Mouse (Mus musculus) embryonic facial prominence, embryonic 15.5 days (tissue): ENCODE measurements around the gene Pdia3. TPM values are rescaled to one million over a fixed set of nuclear protein-coding genes. Genes with fewer than 3 reads are reported as not detected.

ENCODE experiments used
- ATAC-seq: fragments of 200-750 bp; cut with Nextera tagmentation; 2 replicates; pipeline ENCODE4 v1.8.0; 2017; ENCODE audit warnings: low read depth, moderate TSS enrichment; ENCODE audit not compliant: insufficient number of reproducible peaks, low FRiP score, low TSS enrichment
- H3K27ac ChIP-seq: fragments of 300-500 bp; sonication (generic); replicated peaks from 2 replicates; pipeline ENCODE4 v1.5.1; 2015; ENCODE audit warnings: mild to moderate bottlenecking, inconsistent platforms
- H3K27me3 ChIP-seq: fragments of 300-500 bp; sonication (generic); 2 replicates; pipeline ENCODE4 v1.6.1; 2015; ENCODE audit warnings: inconsistent platforms
- H3K36me3 ChIP-seq: fragments of 300-500 bp; sonication (generic); 2 replicates; pipeline ENCODE4 v1.6.1; 2015; ENCODE audit warnings: mild to moderate bottlenecking, inconsistent platforms
- H3K4me1 ChIP-seq: fragments of 300-500 bp; sonication (generic); 2 replicates; pipeline ENCODE4 v1.6.1; 2015; ENCODE audit warnings: inconsistent platforms
- H3K4me2 ChIP-seq: fragments of 300-500 bp; sonication (generic); replicated peaks from 2 replicates; pipeline ENCODE4 v1.6.1; 2015; ENCODE audit warnings: mild to moderate bottlenecking, inconsistent platforms
- H3K4me3 ChIP-seq: fragments of 300-500 bp; sonication (generic); replicated peaks from 2 replicates; pipeline ENCODE4 v1.5.1; 2015; ENCODE audit warnings: mild to moderate bottlenecking, inconsistent platforms
- H3K9ac ChIP-seq: fragments of 300-500 bp; sonication (generic); 2 replicates; pipeline ENCODE4 v1.6.1; 2015; ENCODE audit warnings: inconsistent platforms
- H3K9me3 ChIP-seq: fragments of 300-500 bp; sonication (generic); replicated peaks from 2 replicates; pipeline ENCODE4 v1.6.1; 2016; ENCODE audit warnings: inconsistent platforms
- WGBS: fragments of 180-500 bp; shearing (Covaris S2); methylation state at CpG from one replicate; pipeline ENCODE4 v1.1.7; 2015; 5-methylcytosine and 5-hydroxymethylcytosine counted together
- polyA plus RNA-seq: library from polyadenylated mRNA; unstranded; fragments of >200 nt; fragmentation: Nextera tagmentation; extraction: Ambion mirVana; gene quantifications from 2 replicates; pipeline ENCODE4 v1.2.1, GENCODE M21; 2015

Pdia3 gene
- polyA plus RNA-seq, 1 experiment from 2014 or later = 770 TPM

DNA sequence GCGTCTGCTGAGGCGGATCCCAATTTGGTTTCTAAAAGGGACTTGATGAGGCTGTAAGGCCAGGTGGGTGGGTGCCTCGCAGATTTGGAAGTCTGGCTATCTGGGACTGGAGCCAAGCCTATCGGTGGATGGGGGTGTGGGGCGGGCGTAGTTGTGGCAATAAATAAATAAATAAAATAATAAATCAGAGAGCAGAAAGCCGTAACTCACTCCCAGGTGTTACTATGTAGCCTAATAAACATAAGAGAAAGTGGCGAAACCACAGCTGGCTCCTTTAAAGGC is 29.4 kb downstream of the Pdia3 start:
- Histone ChIP-seq H3K27me3 (peaks cover 3% of the 10 kb centered on the region; the same call in 1 of the 2 replicates), H3K4me3 (peak overlapping the region; percentile 50), H3K36me3 (peaks cover 17% of the 10 kb centered on the region), H3K4me1 (peaks cover 20% of the 10 kb centered on the region), H3K27ac (peak overlapping the region; percentile 28; the same call in 1 of the 2 replicates), H3K9ac (no peak overlapping the region; the same call in 1 of the 2 replicates), H3K4me2 (peak overlapping the region; percentile 95), H3K9me3 (no peaks in the 10 kb centered on the region)
- ATAC-seq = no peak
- 16% methylated on average over 8 of the region's 8 CpGs for WGBS

DNA sequence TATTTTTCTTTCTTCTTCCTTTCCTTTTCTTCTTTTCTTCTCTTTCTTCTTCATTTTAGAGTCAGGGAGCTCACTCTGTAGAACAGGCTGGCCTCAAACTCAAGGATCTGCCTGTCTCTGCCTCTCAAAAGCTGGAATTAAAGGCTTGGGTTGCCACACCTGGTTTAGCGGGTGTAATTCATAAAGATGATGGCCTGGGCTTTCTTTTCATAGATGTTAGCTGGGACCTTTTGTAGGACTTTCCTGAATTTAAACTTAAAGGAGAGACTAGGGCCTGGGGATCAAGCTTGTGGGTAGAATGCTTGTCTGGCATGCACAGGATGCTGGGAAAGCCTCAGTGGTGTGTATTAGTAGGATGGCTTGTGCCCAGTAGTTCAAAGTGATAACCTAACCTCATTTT is 30.6 kb downstream of the Pdia3 start, which contains the start of gene Ell3:
Gene Ell3 (minus strand): TSS at position 101 of the 400 bp plus-strand sequence.
- Histone ChIP-seq H3K36me3 (peaks cover 6% of the 10 kb centered on the region), H3K4me3 (peak within 1 kb of the TSS; percentile 50; the same call in 1 of the 2 replicates), H3K9me3 (no peaks in the 10 kb centered on the region), H3K4me1 (peaks cover 21% of the 10 kb centered on the region), H3K27me3 (peaks cover 3% of the 10 kb centered on the region; the same call in 1 of the 2 replicates), H3K27ac (peak within 1 kb of the TSS; percentile 28; the same call in 1 of the 2 replicates), H3K4me2 (peak within 1 kb of the TSS; percentile 95), H3K9ac (no peak within 1 kb of the TSS)
- ATAC-seq = no peak
- WGBS = 83% methylated on average over 1 of the region's 1 CpGs

DNA sequence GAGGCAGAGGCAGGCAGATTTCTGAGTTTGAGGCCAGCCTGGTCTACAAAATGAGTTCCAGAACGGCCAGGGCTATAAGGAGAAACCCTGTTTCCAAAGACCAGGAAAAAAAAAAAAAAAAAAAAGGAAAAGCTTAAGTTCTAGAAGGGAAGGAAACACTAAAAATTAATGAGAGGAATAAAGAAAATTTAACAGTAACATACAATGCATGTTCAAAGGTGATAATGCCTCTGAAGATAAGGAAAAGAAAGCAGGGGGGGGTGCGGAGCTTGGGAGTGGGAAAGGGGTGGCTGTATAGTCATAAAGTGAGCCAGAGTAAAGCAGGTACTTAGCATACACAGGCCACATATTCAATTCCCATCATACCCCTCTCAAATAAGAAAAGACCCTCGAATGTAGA is 31.5 kb downstream of the Pdia3 start:
- H3K9me3 ChIP-seq = no peaks in the 10 kb centered on the region
- H3K9ac ChIP-seq = no peak overlapping the region
- no peak overlapping the region for H3K27ac ChIP-seq
- ATAC-seq = no peak
- no peak overlapping the region for H3K4me2 ChIP-seq
- H3K4me1 ChIP-seq = peaks cover 23% of the 10 kb centered on the region
- no peak overlapping the region for H3K4me3 ChIP-seq
- no peaks in the 10 kb centered on the region for H3K36me3 ChIP-seq
- 85% methylated on average over 3 of the region's 3 CpGs for WGBS
- peaks cover 3% of the 10 kb centered on the region; the same call in 1 of the 2 replicates for H3K27me3 ChIP-seq

DNA sequence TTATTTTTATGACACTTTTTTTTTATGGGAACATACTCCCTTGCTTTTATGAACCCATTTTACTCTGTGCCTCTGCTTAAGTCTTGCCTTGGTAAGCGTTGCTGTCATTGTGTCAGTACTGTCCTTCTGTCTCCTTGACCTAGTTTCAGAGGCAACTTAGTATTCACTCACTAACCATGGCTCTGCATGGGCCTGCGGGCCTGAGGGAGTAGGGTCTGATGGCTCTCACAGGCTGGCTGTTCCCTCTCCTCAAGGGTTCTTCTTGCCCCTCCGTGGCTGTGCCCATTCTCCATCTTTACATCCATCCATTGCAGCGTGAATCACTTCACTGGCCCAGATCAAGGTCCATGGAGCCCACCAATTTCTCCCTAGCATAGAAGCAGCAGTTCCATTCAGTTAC is 32.9 kb downstream of the Pdia3 start:
- Histone ChIP-seq H3K4me3 (no peak overlapping the region), H3K4me2 (no peak overlapping the region), H3K27ac (no peak overlapping the region), H3K27me3 (peaks cover 3% of the 10 kb centered on the region; the same call in 1 of the 2 replicates), H3K9ac (no peak overlapping the region), H3K36me3 (peaks cover 7% of the 10 kb centered on the region; the same call in 1 of the 2 replicates), H3K9me3 (no peaks in the 10 kb centered on the region), H3K4me1 (peaks cover 35% of the 10 kb centered on the region)
- WGBS = 83% methylated on average over 4 of the region's 4 CpGs
- no peak for ATAC-seq

DNA sequence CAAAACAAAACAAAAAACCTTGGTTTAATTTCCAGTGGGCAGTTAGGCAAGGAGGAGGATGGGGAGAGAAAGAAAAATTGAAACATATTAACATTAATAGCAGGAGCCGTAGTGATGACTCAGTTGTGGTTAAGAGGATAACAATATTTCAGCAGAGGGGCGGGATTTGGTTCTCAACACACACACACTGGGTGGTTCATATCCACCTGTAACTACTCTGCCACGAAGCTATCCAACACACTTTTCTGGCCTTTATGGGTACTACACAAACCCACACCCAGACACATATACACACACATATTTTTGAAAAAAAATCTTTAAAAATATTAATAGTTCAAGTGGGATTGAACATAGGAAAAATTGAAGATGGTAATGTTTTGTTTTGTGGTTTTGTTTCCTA is 33.4 kb downstream of the Pdia3 start:
- H3K4me2 ChIP-seq = no peak overlapping the region
- peaks cover 3% of the 10 kb centered on the region; the same call in 1 of the 2 replicates for H3K27me3 ChIP-seq
- H3K4me3 ChIP-seq = no peak overlapping the region
- no peak overlapping the region for H3K27ac ChIP-seq
- H3K9ac ChIP-seq = no peak overlapping the region
- ATAC-seq = no peak
- 76% methylated on average over 3 of the region's 3 CpGs for WGBS
- peaks cover 31% of the 10 kb centered on the region for H3K4me1 ChIP-seq
- peaks cover 8% of the 10 kb centered on the region; the same call in 1 of the 2 replicates for H3K36me3 ChIP-seq
- H3K9me3 ChIP-seq = no peaks in the 10 kb centered on the region

DNA sequence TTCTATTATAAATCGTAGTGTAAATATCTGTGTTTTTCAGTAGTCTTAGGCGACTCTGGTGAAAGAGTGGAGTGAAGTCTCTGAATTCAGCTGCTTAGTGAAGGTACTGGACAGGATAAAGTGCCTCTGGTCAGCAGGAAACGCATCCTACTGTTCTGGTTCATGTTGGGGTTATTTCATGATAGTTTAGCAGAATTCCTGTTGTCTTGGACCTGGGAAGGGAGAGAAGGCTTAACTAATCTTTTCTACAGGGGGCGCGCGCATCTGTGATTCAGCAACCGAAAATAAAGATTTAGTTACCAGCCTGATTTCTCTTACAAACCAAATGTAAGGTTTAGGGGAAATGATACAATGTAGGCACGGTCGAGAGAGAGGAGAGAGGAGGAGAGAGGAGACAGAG is 34.6 kb downstream of the Pdia3 start:
- Histone ChIP-seq H3K27me3 (no peaks in the 10 kb centered on the region), H3K36me3 (peaks cover 19% of the 10 kb centered on the region), H3K4me3 (peak overlapping the region; percentile 99), H3K27ac (peak overlapping the region; percentile 98), H3K4me2 (peak overlapping the region; percentile 82), H3K9ac (peak overlapping the region; percentile 47), H3K4me1 (peaks cover 30% of the 10 kb centered on the region), H3K9me3 (no peaks in the 10 kb centered on the region)
- 13% methylated on average over 9 of the region's 9 CpGs for WGBS
- no peak for ATAC-seq

DNA sequence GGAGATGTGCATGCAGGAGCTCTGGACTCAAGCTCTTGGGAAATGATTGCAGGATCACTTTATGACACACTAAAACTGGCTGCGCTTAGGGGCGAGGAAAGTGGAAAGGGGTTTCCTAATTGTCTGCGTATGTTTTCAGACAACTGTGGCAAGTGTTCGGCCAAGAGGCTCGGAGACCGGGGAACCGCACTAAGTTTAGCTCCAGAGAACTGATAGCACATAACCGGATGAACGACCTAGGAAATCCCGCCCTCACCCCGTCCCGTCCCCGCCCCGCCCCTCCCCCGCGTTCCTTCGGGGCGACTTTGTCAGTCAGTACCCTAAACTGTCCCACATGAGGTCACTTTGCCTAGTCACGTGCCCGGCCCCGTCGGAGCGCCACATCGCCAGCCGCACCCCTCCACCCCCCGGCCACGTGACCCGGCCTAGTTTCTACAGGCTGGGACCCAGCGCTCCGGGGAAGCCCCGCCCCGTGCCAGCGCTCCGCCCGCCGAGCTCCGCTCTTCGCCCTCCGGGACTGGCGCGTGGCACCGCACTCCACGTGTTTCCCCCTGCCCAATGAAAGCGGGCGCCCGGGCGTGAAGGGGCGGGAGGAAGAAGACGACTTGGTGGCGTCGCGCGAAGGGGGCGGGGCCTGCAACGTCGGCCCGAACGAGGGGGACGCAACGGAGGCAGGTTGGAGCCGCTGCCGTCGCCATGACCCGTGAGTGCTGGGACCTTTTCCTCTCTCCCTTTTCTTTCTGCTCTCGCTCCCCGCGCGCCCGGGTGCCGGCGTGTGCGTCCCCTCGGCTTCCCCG is 35.4 kb downstream of the Pdia3 start, which contains the start of gene Serf2:
Gene Serf2 (plus strand): TSS at position 457 of the 797 bp plus-strand sequence.
- H3K27me3 ChIP-seq = no peaks in the 10 kb centered on the region
- no peaks in the 10 kb centered on the region for H3K9me3 ChIP-seq
- H3K9ac ChIP-seq = peak within 1 kb of the TSS; percentile 99
- peak within 1 kb of the TSS; percentile 98 for H3K27ac ChIP-seq
- peak within 1 kb of the TSS; percentile 99 for H3K4me3 ChIP-seq
- peaks cover 26% of the 10 kb centered on the region for H3K36me3 ChIP-seq
- peak; percentile 99 for ATAC-seq
- peak within 1 kb of the TSS; percentile 82 for H3K4me2 ChIP-seq
- WGBS = under 1% methylated on average over 64 of the region's 74 CpGs
- peaks cover 32% of the 10 kb centered on the region for H3K4me1 ChIP-seq

DNA sequence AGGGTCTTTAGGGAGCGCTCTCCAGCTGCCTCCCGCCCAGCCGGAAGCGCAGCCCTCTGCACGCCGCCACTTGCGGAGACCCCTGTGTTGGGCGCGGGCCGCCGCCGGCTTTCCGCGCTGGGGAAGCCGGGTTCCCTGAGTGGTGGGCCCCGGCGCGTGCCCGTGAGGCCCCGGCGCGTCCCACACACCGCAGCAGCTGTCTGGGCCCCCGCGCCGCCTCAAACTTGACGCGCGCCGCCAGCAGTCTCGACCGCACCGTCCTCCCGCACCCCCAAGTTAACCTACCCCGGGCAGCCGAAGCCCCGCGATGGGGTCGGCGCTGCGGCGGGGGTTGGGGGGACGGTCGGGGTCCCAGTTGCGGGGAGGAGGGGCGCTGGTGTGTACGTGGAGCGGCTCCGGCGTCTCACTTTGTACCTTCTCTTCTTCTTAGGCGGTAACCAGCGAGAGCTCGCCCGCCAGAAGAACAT is 36.0 kb downstream of the Pdia3 start:
- peaks cover 29% of the 10 kb centered on the region for H3K36me3 ChIP-seq
- peak overlapping the region; percentile 99 for H3K4me3 ChIP-seq
- H3K27me3 ChIP-seq = no peaks in the 10 kb centered on the region
- H3K4me2 ChIP-seq = peak overlapping the region; percentile 82
- peak overlapping the region; percentile 99 for H3K9ac ChIP-seq
- peak overlapping the region; percentile 98 for H3K27ac ChIP-seq
- no peaks in the 10 kb centered on the region for H3K9me3 ChIP-seq
- WGBS = under 1% methylated on average over 51 of the region's 54 CpGs
- peak; percentile 48 for ATAC-seq
- H3K4me1 ChIP-seq = peaks cover 33% of the 10 kb centered on the region

DNA sequence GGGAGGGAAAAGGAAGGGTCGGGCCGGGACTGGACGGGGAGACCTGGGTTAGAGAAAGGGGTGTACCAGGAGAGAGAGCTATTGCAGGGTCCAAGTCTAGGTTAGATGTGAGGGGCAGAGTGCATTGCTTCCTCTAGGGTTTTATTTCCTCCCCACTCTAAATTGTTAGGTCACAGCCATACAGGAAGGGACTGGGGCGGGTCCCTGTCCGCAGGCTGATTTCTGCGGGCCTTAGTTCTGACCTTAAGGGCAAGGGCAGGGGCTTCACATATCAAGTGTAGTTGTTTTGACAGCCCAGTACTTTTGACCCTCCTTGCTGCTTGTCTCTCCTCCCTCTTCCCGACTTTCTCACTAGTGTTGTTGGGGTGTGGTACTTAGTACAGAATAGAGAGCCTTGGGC is 36.5 kb downstream of the Pdia3 start:
- H3K9ac ChIP-seq = peak overlapping the region; percentile 99
- H3K4me2 ChIP-seq = peak overlapping the region; percentile 82
- 1% methylated on average over 7 of the region's 7 CpGs for WGBS
- ATAC-seq = no peak
- H3K9me3 ChIP-seq = no peaks in the 10 kb centered on the region
- H3K36me3 ChIP-seq = peaks cover 29% of the 10 kb centered on the region
- peaks cover 33% of the 10 kb centered on the region for H3K4me1 ChIP-seq
- peak overlapping the region; percentile 99 for H3K4me3 ChIP-seq
- peak overlapping the region; percentile 98 for H3K27ac ChIP-seq
- H3K27me3 ChIP-seq = no peaks in the 10 kb centered on the region

DNA sequence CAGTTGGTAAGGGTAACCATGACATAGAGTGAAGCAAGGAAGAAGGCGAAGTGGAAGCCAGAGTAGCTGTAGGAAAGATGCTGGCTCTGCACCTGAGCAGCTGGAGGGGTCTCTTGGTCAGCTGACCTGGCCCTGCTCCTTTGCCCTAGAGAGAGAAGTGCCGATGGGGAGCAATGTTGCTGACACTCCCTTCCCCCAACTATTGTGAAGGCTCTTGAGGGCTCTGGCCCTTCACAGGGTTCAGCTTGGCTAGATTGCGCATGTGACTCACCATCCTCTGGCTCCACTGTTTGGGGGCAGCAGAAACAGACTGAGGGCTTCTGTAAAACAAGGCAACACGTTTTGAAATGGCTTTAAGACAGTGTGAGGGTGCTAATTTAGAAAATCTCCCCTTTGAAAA is 38.8 kb downstream of the Pdia3 start:
- Histone ChIP-seq H3K9ac (no peak overlapping the region), H3K36me3 (peaks cover 29% of the 10 kb centered on the region), H3K27me3 (no peaks in the 10 kb centered on the region), H3K4me3 (no peak overlapping the region), H3K4me1 (peaks cover 39% of the 10 kb centered on the region), H3K9me3 (no peaks in the 10 kb centered on the region), H3K27ac (no peak overlapping the region), H3K4me2 (no peak overlapping the region)
- 73% methylated on average over 4 of the region's 4 CpGs for WGBS
- ATAC-seq = no peak

DNA sequence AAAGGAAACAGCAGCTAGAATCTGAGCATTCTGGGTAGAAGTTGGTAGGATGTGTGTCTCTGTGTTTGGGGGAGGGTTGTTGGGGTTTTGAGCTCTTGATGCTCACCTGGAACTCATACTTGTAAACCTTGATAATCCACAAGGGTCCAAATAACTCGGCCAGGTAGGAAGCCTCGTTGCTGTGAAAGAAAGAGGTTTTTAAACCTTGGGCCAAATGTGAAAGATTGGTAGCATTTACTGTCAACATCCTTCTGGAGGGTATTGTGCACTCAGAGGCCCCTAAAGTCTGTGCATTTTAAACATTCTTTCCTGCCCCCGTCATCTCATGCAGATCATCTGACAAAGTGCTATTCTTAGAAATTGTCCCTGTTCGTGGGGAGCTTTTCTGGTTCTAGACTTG is 39.4 kb downstream of the Pdia3 start, which contains the start of gene Hypk:
Gene Hypk (plus strand): TSS at position 301 of the 400 bp plus-strand sequence.
- Histone ChIP-seq H3K27me3 (no peaks in the 10 kb centered on the region), H3K4me2 (no peak within 1 kb of the TSS), H3K4me3 (no peak within 1 kb of the TSS), H3K4me1 (peaks cover 39% of the 10 kb centered on the region), H3K9me3 (no peaks in the 10 kb centered on the region), H3K9ac (no peak within 1 kb of the TSS), H3K36me3 (peaks cover 29% of the 10 kb centered on the region), H3K27ac (no peak within 1 kb of the TSS)
- no peak for ATAC-seq
- WGBS = 64% methylated on average over 4 of the region's 4 CpGs
